Mouse (Mus musculus): ENCODE data around the gene Gm49391. TPM values are rescaled to one million over a fixed set of nuclear protein-coding genes. Genes with fewer than 3 reads are reported as not detected.

Gm49391 gene
- polyA plus RNA-seq, 1 experiment from 2014 or later: 2.2 TPM

- no peak within 1 kb of the TSS for H3K4me3 ChIP-seq
- 61% methylated on average over 1 of the region's 1 CpGs for WGBS
- no peak for ATAC-seq (ENCODE audit: insufficient number of reproducible peaks, low FRiP score)
Observed at GRCm38 (mm10) chr13:60864281-60864680, 72.1 kb downstream of the Gm49391 start, which contains the start of gene 4930486L24Rik. TSS of gene 4930486L24Rik (minus strand) at chr13:60864475.

GRCm38 (mm10) chr13:60848241-60849120 is 87.9 kb downstream of the Gm49391 start:
- H3K36me3 ChIP-seq: no peaks in the 10 kb centered on the region
- no peaks in the 10 kb centered on the region for H3K27me3 ChIP-seq (replicated peaks)
- 79% methylated on average over 4 of the region's 4 CpGs for WGBS
- ATAC-seq (ENCODE audit: insufficient number of reproducible peaks, low FRiP score): no peak
- H3K9ac ChIP-seq: no peak overlapping the region
- no peak overlapping the region for H3K4me2 ChIP-seq
- no peaks in the 10 kb centered on the region for H3K9me3 ChIP-seq (replicated peaks)
- H3K4me1 ChIP-seq (replicated peaks): no peaks in the 10 kb centered on the region
- H3K4me3 ChIP-seq: no peak overlapping the region
- no peak overlapping the region for H3K27ac ChIP-seq (ENCODE audit: poor library complexity, severe bottlenecking)

More at GRCm38 (mm10) chr13:60864281-60864680, 72.1 kb downstream of the Gm49391 start, which contains the start of gene 4930486L24Rik:
- 0 out of 2 replicates have a peak, but pooled peaks cover 3% of the 10 kb centered on the region for H3K9me3 ChIP-seq (replicated peaks)
- no peak within 1 kb of the TSS for H3K27ac ChIP-seq (ENCODE audit: poor library complexity, severe bottlenecking)
- H3K27me3 ChIP-seq (replicated peaks): no peaks in the 10 kb centered on the region
- no peak within 1 kb of the TSS for H3K4me2 ChIP-seq
- H3K4me1 ChIP-seq (replicated peaks): no peaks in the 10 kb centered on the region
- H3K36me3 ChIP-seq: no peaks in the 10 kb centered on the region
- no peak within 1 kb of the TSS for H3K9ac ChIP-seq

Other genes starting within 250 kb of the Gm49391 start
- not detected in 2 replicates for gene BC051665, start 150.2 kb downstream of the Gm49391 start, polyA plus RNA-seq (2016; fragmentation: Nextera tagmentation; extraction: Ambion mirVana)
- not detected in 2 replicates for gene Ctsll3, start 133.7 kb downstream of the Gm49391 start, polyA plus RNA-seq (2016; fragmentation: Nextera tagmentation; extraction: Ambion mirVana)
- 0.20 TPM in 1 of 2 replicates, not detected in the other for gene 4930486L24Rik, start 72.1 kb downstream of the Gm49391 start, polyA plus RNA-seq (2016; fragmentation: Nextera tagmentation; extraction: Ambion mirVana)
- gene Gm49392, start 39.7 kb downstream of the Gm49391 start, polyA plus RNA-seq (2016; fragmentation: Nextera tagmentation; extraction: Ambion mirVana): 0.45 and 0.68 TPM in 2 replicates
- 5.3 and 7.0 TPM in 2 replicates for gene Ctla2b, start 39.1 kb downstream of the Gm49391 start, polyA plus RNA-seq (2016; fragmentation: Nextera tagmentation; extraction: Ambion mirVana)
- gene Tpbpb, start 31.7 kb downstream of the Gm49391 start, polyA plus RNA-seq (2016; fragmentation: Nextera tagmentation; extraction: Ambion mirVana): not detected in 2 replicates
- not detected in 2 replicates for gene Gm49393, start 981 bp downstream of the Gm49391 start, polyA plus RNA-seq (2016; fragmentation: Nextera tagmentation; extraction: Ambion mirVana)
- 74.9 and 87.4 TPM in 2 replicates for gene Ctla2a, start 54 bp upstream of the Gm49391 start, polyA plus RNA-seq (2016; fragmentation: Nextera tagmentation; extraction: Ambion mirVana)
- gene Tpbpa, start 5.4 kb upstream of the Gm49391 start, polyA plus RNA-seq (2016; fragmentation: Nextera tagmentation; extraction: Ambion mirVana): not detected in 2 replicates
- gene Ctsj, start 69.4 kb upstream of the Gm49391 start, polyA plus RNA-seq (2016; fragmentation: Nextera tagmentation; extraction: Ambion mirVana): 0.26 and 0.40 TPM in 2 replicates
- gene Ctsq, start 104.1 kb upstream of the Gm49391 start, polyA plus RNA-seq (2016; fragmentation: Nextera tagmentation; extraction: Ambion mirVana): not detected in 2 replicates
- not detected in 2 replicates for gene Ctsr, start 227.7 kb upstream of the Gm49391 start, polyA plus RNA-seq (2016; fragmentation: Nextera tagmentation; extraction: Ambion mirVana)